Mouse (Mus musculus) NIH3T3 (cell line): ENCODE measurements at regions not wholly inside any gene's neighbourhood (a gene's known extent, or its start where the extent isn't known, plus 50 kb on each side); places are given as distances from the start of the nearest gene placed in this dataset.

Experiments used
- DNase-seq: peaks from one replicate; pipeline ENCODE4 v3.0.0-alpha.2; 2012; ENCODE audit warnings: low read depth

DNA sequence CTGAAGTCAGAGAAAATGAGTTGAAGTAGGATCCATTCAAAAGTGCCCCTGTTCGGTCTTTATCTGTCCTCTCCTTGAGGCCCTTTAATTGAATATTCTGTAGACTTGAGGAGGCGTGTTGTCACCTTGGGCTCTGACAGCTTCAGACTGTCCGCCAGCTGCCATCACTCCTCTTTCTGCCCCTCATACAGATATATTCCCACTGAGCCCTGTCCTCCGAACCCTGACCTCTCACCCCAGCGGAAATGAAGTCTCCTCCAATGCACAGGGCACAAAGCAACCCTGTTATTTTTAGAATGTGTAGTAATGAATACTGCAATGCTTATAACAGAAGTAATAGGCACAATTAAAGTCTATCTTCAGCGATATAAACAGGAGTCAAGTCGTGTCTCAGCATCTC is 117.4 kb upstream of the Gm14444 start:
- no peak for DNase-seq

- no peak for DNase-seq
Measured at GRCm38 (mm10) chr2:174897424-174897823, 112.6 kb upstream of the Gm14444 start.

DNA sequence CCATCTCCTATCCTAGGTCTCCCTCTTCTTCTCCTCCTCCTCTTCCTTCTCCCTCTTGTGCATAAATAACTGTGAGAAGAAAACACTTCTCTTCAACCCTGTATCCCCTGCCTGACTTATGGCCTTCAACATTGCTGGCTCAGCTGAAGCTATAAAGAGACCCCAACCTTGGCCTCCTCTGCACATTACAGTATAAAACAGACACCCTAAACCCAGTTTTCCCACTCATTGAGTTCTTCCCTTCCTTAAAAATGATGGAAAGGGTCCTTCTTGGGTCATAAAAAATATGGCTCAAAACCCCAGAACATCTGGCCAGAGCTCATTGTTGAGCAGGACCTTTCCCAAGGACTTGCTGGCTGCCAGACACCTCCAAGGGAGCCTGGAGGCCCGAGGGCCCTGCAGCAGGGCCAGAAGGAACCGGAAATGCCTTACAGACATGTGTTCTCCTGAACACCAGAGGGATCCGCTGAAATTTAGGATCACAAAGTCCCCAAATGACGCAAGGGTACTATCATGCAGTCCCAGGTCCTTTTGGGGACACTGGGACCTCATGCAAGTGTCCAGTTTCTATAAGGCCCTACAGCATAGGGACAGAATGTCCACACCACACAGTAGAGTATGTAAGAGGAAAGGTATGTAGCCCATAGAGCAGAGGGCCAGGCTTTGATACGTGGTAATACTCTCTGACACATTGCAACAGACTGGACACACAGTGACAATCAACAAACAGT is 109.9 kb upstream of the Gm14444 start:
- DNase-seq: no peak

GRCm38 (mm10) chr2:174900671-174900991 is 109.4 kb upstream of the Gm14444 start:
- peak; percentile 61 for DNase-seq

DNA sequence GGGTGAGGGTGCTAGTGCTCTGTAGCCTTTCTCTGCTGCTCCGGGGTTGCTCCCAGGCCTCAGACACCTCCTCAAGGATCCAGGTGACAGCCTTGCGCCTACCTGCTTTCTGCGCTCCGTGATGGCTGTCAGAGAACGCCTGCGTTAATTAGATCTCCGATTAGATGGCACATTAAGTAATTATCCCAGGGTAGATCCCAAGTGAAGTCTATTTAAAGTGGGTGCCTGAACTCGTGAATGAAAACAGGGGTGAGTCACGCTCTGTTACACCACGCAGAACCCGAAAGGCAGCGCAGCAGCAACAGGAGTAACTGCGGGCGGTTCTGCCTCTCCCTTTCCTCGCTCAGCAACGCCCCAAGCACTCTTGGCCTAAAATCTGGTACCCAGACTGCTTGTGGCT is 108.2 kb upstream of the Gm14444 start:
- no peak for DNase-seq

DNA sequence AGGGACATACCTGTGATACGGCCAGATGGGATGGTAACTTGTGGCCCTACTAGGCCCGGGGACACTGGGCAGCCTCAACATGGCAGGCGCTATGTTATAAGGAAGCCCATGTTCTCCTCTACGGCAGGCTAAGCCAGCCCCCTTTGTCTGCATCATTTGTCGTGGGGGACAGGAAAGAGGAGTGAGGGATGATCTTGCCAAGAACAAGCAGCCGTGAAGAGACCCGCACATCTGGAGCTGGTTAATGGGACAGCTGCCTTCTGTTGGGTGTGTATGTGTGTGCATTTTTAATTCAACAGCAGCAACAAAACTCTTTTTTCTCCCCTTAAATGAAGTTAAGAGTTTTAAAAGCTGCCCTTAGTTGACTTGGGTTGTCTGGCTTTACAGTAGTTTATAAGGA is 106.4 kb upstream of the Gm14444 start:
- DNase-seq: no peak

- peak; percentile 62 for DNase-seq
Measured at GRCm38 (mm10) chr2:174905865-174906639, 104.0 kb upstream of the Gm14444 start.

GRCm38 (mm10) chr2:174917146-174917905 is 92.7 kb upstream of the Gm14444 start:
- no peak for DNase-seq

DNA sequence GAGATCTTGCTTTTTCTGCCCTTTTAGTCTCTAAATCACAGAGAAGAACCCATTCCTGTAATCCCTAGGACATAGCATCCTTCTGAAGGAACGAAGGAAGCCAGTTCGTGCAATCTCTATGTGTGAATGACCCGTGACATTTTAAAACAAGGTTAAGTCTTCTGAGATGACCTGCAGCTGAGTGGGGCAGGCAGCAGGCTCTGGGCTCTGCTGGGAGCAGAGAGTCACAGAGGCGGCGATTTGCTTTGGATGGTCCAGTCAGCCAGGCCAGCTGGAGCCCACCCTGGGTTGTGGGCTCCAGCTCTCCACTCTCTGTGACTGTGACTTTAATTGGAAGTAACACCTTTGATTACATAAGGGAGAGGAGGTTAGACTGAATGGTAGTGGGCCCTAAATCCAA is 92.1 kb upstream of the Gm14444 start:
- DNase-seq: no peak

- no peak for DNase-seq
Measured at GRCm38 (mm10) chr2:174922208-174922607, 87.8 kb upstream of the Gm14444 start.

DNA sequence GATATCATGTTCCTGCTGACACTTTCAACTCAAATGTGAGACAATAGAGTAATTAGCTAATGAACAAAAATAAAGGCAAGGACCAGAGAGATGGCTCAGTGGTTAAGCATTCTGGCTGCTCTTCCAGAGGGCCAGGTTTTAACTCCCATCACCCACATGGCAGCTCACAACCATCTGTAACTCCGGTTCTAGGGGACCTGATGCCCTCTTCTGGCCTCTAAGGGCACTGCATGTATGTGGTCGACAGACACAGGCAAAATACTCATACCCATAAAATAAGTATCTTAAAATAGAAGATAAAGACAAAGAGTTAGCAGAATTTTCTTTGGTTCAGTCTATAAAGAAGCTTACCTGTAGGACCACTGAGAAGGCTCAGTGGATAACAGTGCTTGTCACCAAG is 80.3 kb upstream of the Gm14444 start:
- no peak for DNase-seq

GRCm38 (mm10) chr2:174932137-174933012 is 77.7 kb upstream of the Gm14444 start:
- peak; percentile 80 for DNase-seq

GRCm38 (mm10) chr2:174933013-174933353 is 77.1 kb upstream of the Gm14444 start:
- no peak for DNase-seq

DNA sequence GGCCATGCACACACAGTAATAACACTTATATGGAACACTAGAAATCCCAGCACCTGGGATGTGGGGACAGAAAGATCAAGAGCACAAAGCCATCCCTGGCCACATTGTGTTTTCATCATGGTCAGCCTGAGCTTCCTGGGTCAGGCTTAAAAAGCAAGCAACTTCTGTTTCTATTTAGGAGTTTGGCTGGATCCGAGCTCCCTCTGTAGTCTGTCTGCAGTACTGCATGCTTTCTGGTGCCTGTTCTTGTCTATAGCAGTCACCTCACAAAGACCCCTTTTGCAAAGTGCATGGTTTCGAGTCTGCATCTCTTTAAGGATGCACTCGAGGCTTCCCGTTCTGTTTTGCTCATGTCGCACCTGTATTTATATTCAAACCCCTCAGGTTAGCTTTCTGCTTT is 73.4 kb upstream of the Gm14444 start:
- peak; percentile 42 for DNase-seq

- DNase-seq: no peak
Measured at GRCm38 (mm10) chr2:174937930-174938329, 72.1 kb upstream of the Gm14444 start.

DNA sequence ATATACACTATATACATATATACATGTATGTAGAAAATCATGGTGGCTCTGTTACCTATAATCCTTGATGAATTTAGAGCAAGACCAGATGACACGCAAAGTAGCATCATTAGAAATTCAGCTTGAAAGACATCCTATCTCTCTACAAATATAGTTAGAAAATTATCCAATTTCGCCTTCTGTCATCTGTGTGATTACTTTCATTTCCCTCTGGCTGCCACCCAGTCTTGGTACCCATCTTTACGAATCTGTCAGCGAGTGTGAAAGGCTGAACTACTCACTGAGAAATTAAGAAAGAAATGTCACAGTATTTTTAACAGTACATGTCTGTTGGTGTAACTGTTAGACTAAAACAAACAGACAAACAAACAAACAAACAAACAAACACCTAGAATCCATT is 67.8 kb upstream of the Gm14444 start:
- no peak for DNase-seq

GRCm38 (mm10) chr2:174948106-174948505 is 61.9 kb upstream of the Gm14444 start:
- DNase-seq: no peak
